Mouse (Mus musculus) kidney, postnatal 10 days (tissue): ENCODE measurements at regions not wholly inside any gene's neighbourhood (a gene's known extent, or its start where the extent isn't known, plus 50 kb on each side); places are given as distances from the start of the nearest gene placed in this dataset.
A peak's percentile ranks its signal among the peaks of the same experiment; 100 is the strongest.
"Not testable (repeated sequence)": the region's sequence is repeated elsewhere in the genome, so short reads cannot be mapped to it uniquely, and the experiment has no call there.

Source experiments
- DNase-seq: peaks from one replicate; pipeline ENCODE4 v3.0.0; 2021; ENCODE audit warnings: mixed read lengths

GRCm38 (mm10) chr3:20892916-20893430 lies 526.0 kb upstream of the Agtr1b start:
- DNase-seq = no peak

GRCm38 (mm10) chr3:20864241-20864640 lies 497.3 kb upstream of the Agtr1b start:
- no peak for DNase-seq

GRCm38 (mm10) chr3:20831038-20831437 lies 464.1 kb upstream of the Agtr1b start:
- no peak for DNase-seq

- no peak for DNase-seq
Observed at GRCm38 (mm10) chr3:20829391-20829790, 462.4 kb upstream of the Agtr1b start.

GRCm38 (mm10) chr3:20828811-20829210 lies 461.8 kb upstream of the Agtr1b start:
- DNase-seq = no peak

- no peak for DNase-seq
Observed at GRCm38 (mm10) chr3:20825661-20826334, 458.8 kb upstream of the Agtr1b start.

- no peak for DNase-seq
Observed at GRCm38 (mm10) chr3:20822226-20822625, 455.2 kb upstream of the Agtr1b start.

GRCm38 (mm10) chr3:20821712-20822111 lies 454.7 kb upstream of the Agtr1b start:
- DNase-seq = no peak

GRCm38 (mm10) chr3:20820047-20820446 lies 453.1 kb upstream of the Agtr1b start:
- DNase-seq = no peak

- DNase-seq = no peak
Observed at GRCm38 (mm10) chr3:20819586-20819985, 452.6 kb upstream of the Agtr1b start.

GRCm38 (mm10) chr3:20816613-20817012 lies 449.6 kb upstream of the Agtr1b start:
- no peak for DNase-seq

- DNase-seq = no peak
Observed at GRCm38 (mm10) chr3:20794256-20794655, 427.3 kb upstream of the Agtr1b start.

- DNase-seq = peak; percentile 27
Observed at GRCm38 (mm10) chr3:20792503-20792902, 425.5 kb upstream of the Agtr1b start.

GRCm38 (mm10) chr3:20777883-20778282 lies 410.9 kb upstream of the Agtr1b start:
- no peak for DNase-seq

- no peak for DNase-seq
Observed at GRCm38 (mm10) chr3:20776964-20777304, 410.0 kb upstream of the Agtr1b start.

GRCm38 (mm10) chr3:20776128-20776963 lies 409.4 kb upstream of the Agtr1b start:
- DNase-seq = no peak

- no peak for DNase-seq
Observed at GRCm38 (mm10) chr3:20734302-20734701, 367.3 kb upstream of the Agtr1b start.

GRCm38 (mm10) chr3:20732005-20732404 lies 365.0 kb upstream of the Agtr1b start:
- DNase-seq = no peak

- peak; percentile 16 for DNase-seq
Observed at GRCm38 (mm10) chr3:20730481-20730880, 363.5 kb upstream of the Agtr1b start.

GRCm38 (mm10) chr3:20729776-20730175 lies 362.8 kb upstream of the Agtr1b start:
- DNase-seq = not testable (repeated sequence)

- no peak for DNase-seq
Observed at GRCm38 (mm10) chr3:20714671-20715070, 347.7 kb upstream of the Agtr1b start.

GRCm38 (mm10) chr3:20709661-20710060 lies 342.7 kb upstream of the Agtr1b start:
- no peak for DNase-seq

GRCm38 (mm10) chr3:20695322-20695859 lies 328.4 kb upstream of the Agtr1b start:
- no peak for DNase-seq
